Mouse (Mus musculus): ENCODE measurements around the gene Gja5.

DNA sequence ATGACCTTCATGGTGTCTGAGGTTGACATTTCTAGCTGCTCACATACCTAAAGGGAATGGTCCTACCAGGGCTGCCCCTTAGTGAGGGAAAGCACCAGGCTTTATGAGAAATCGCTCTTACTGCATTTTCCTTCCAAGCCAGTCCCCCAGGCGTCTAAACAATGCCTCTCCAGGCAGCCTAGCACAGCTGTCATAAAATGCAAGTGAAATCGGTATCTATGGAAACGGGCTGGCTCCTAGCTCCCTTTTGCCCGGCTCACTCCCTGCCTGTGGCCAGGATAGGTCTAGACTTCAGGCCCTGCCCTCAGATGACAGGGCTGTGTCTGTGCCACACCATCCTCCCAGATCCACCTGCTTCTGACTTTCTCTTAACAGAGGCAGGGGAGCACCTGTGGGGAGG is 33.1 kb downstream of the Gja5 start:
- TF ChIP-seq CTCF (IDR thresholded peaks at IDR 0.05): no peak
- TF ChIP-seq POLR2A (IDR thresholded peaks at IDR 0.05; ENCODE audit: insufficient read depth, low read depth, low read length): no peak
- TF ChIP-seq EP300 (IDR thresholded peaks at IDR 0.05; ENCODE audit: insufficient read depth, low read depth, low read length): no peak

Measured in heart, adult 2 months (tissue).